Mouse (Mus musculus) lung, adult 10 weeks (tissue): Measurements from ENCODE around the gene Nipsnap1. TPM values are rescaled to one million over a fixed set of nuclear protein-coding genes. Genes with fewer than 3 reads are reported as not detected.

Experiments
- polyA plus RNA-seq: library from polyadenylated mRNA; stranded (reverse); fragments of 350-450 nt; fragmentation: Illumina TruSeq; extraction: RNeasy Lipid Tissue Mini Kit (QIAGEN cat#74804); gene quantifications from one replicate; pipeline ENCODE4 v1.2.3, GENCODE M21; 2014; ENCODE audit warnings: low read depth, low replicate concordance; ENCODE audit not compliant: insufficient read depth

Nipsnap1 gene
- 9.7 TPM for polyA plus RNA-seq

GRCm38 (mm10) chr11:4873755-4874475, at the start of gene Nipsnap1:
Gene Nipsnap1, plus strand, starts transcription at chr11:4873951.

DNA sequence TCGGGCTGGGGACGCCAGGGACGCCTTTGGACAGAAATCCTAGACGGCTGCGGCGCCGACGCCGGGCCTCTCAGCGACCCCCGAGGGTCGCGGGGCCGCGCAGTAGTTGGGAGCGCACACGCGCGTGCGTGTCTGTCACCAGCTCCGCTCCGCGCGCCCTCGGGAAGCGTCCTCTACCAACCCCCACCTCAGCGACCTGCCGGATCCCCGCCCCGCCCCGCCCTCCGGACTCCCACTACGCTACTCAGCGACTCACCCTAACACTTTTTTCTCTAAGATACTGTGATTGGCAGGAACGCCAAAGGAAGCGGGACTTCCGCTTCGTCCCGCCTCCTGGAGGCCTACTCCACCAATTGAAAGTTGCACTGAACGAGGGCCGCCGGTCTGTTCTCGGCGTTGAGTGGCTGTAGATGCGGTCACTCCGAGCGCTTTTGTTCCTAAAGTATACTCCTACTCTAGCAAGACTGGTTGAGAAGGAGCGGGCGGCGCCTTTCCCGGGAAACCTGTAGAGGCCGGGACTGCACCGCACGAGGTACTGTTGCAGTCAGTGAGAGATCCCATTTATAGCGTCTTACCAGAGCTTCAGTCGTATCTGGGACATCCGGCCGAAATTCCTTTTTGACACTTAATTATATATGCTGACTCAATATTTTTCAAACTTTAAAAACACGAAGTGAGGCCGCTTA, 24.4 kb upstream of the Nipsnap1 start, which contains the start of gene Nf2:
Gene Nf2, minus strand, starts transcription at position 279 of the 686 bp plus-strand sequence.

DNA sequence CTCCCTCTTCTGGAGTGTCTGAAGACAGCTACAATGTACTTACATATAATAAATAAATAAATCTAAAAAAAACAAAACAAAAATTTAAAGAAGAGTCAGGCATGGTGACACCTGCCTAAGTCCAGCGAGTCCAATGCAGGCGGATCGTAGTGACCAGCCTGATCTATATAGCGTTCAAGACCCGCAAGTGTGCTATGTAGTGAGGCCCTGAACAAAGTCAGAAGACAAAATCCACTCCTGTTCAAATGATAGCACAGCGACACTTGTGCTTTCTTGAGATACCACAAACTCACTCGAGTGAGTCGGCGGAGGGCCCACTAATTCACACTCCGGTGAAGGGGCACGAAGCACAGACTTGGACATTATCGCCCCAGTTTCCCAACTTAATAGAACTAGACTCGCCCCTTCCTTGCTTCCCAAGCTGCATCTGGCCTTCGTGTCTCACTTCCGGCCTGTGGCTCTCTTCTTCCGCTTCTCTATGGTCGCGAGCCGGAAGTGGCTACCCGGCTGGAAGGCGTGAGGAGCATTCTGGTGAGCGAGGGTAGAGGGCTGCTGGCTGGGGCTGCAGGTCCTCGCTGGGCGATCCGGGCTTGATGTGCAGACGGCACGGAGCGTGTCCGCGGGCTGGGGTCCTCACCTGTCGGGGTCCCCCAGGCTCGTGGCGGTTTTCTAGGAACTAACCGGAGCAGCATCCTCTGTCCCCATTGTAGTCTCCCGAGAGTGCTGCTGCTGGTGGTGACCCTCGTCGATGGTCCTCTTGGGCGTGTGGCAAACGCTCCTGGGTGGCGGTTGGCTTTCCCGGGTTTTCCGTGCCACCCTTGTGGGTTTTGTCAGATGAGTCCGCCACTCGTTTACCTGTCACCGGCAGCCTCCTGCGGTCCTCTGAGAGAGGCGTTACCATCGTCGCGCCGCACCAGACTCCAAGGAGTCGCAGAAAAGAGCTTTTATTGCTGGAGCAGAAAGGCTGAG, 21.4 kb downstream of the Nipsnap1 start, which contains the start of gene Thoc5:
Gene Thoc5, plus strand, starts transcription at position 473 of the 969 bp plus-strand sequence.

Other genes starting within 250 kb of the Nipsnap1 start
- 21.7 TPM for gene Ascc2, start 236.2 kb upstream of the Nipsnap1 start, polyA plus RNA-seq
- 582 TPM for gene Uqcr10, start 169.6 kb upstream of the Nipsnap1 start, polyA plus RNA-seq
- gene Zmat5, start 169.3 kb upstream of the Nipsnap1 start, polyA plus RNA-seq, result 63.5 TPM
- not detected for gene Cabp7, start 127.2 kb upstream of the Nipsnap1 start, polyA plus RNA-seq
- gene Nf2, start 24.4 kb upstream of the Nipsnap1 start, polyA plus RNA-seq, result 22.7 TPM
- 16.3 TPM for gene Thoc5, start 21.4 kb downstream of the Nipsnap1 start, polyA plus RNA-seq
- gene Nefh, start 74.1 kb downstream of the Nipsnap1 start, polyA plus RNA-seq, result 0.07 TPM
- gene Ap1b1, start 112.9 kb downstream of the Nipsnap1 start, polyA plus RNA-seq, result 20.7 TPM
- gene Rasl10a, start 184.2 kb downstream of the Nipsnap1 start, polyA plus RNA-seq, result 2.1 TPM
- gene Gas2l1, start 191.4 kb downstream of the Nipsnap1 start, polyA plus RNA-seq, result 28.3 TPM
- 7.7 TPM for gene Rhbdd3, start 225.0 kb downstream of the Nipsnap1 start, polyA plus RNA-seq
- 131 TPM for gene Ewsr1, start 225.3 kb downstream of the Nipsnap1 start, polyA plus RNA-seq